Mouse (Mus musculus) right cerebral cortex, adult 18-20 months (tissue): Measurements from ENCODE around the gene Rasal2.
"Not testable (repeated sequence)": the region's sequence is repeated elsewhere in the genome, so short reads cannot be mapped to it uniquely, and the experiment has no call there.

ENCODE experiments used
- DNase-seq: peaks from one replicate; pipeline ENCODE4 v3.0.0; 2022; ENCODE audit warnings: mixed read lengths

The Rasal2 gene

DNA sequence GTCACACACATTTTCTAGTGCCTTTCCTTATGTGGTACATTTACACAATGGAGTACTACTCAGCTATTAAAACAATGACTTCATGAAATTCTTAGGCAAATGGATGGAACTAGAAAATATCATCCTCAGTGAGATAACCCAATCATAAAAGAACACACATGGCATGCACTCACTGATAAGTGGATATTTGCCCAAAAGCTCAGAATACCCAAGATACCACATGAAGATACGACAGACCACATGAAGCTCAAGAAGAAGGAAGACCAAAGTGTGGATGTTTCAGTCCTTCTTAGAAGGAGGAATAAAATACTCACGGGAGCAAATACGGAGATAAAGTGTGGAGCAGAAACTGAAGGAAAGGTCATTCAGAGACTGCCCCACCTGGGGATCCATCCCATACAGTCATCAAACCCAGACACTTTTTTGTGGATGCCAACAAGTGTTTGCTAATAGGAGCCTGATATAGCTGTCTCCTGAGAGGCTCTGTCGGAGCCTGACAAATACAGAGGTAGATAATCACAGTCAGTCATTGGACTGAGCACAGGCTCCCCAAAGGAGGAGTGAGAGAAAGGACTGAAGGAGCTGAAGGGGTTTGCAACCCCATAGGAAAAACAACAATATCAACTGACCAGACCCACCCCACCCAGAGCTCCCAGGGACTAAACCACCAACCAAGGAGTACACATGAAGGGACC, 175.6 kb downstream of the Rasal2 start:
- DNase-seq, result not testable (repeated sequence)

DNA sequence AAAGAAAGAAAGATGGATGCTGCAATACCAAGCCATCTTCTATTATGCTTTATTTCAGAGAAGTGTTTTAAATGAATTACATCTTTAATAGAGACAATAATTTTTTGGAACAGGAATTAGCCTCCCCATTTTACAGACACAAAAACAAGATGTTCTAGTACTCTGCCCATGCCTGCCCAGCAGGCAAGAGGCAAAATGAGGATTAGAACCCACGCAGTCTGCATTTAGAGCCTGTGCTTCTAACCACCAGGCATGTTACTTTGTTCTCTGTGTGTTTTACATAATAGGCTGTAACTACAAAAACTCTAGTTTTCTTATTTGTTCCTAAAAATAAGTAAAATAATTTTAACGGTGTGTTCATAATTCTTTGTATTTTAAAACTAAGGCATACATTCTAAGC, 178.9 kb downstream of the Rasal2 start:
- no peak for DNase-seq

DNA sequence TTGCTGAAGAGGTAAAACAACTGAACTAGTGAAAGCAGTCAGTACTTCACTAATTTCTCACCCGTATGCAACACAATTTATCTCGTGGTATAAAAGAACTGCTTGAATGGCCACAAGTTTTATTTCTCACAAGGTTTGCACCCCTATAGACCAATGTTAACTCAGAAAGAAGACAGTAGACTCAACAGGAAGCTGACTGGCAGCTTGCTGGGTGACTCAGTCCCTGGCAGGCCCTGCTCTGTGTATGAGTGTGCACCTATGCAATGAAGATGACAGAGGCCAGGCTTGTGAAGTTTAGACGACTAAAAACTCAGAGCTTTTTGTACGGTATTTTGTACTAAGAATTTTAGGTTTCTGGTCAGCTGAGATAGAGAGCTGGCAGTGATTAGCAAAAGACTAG, 180.0 kb downstream of the Rasal2 start:
- peak; percentile 45 for DNase-seq

DNA sequence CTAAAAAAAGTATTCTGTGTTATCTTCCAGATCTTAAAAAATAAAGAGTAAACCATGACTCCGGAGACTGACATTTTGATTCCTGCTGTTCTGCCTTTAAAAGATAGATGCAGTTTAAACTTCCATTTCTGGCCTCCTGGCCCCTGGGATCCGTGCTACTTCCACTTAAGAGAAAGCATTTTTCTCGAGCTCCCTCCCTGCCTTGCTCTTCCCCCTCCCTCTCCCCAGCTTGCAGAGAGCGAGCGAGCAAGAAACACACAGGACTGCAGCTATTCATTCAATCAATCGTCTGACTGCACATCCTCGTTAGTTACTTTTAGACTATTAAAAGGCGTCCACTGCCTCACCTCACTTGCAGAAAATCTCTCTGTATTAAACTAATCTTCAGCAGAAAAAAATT, 181.4 kb downstream of the Rasal2 start:
- DNase-seq, result peak; percentile 56

DNA sequence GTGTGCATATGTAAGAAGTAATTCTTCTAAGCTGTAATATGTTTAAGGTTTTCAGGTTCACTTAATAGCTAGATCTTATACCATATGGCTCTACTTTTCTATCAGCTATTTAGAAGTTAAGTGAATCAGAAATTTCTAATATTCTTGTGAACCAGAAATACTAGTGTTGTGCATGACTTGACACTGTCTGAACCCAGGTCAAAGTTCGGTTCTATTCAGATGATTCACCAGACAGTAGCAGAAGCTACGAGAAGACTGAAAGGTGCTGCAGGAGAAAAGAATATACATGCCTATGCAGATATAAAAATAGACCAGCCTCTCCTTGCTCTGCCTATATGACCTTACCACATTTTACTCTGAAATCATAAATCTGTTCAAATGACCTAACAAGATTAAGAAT, 182.0 kb downstream of the Rasal2 start:
- no peak for DNase-seq

DNA sequence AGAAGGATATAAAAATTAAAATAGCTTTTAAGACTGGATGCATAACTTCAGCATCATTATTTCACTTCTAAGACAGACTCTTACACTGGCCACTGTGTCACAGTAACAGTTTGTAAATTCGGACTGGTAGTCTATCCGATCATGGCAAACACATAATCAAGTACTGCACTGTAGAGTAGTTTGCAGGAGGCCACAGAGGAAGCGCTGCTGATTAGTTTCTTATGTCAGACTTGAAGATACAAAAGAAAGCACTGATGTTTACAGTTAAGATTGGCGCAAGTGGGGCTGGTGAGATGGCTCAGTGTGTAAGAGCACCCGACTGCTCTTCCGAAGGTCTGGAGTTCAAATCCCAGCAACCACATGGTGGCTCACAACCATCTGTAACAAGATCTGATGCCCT, 187.4 kb downstream of the Rasal2 start:
- DNase-seq, result no peak

DNA sequence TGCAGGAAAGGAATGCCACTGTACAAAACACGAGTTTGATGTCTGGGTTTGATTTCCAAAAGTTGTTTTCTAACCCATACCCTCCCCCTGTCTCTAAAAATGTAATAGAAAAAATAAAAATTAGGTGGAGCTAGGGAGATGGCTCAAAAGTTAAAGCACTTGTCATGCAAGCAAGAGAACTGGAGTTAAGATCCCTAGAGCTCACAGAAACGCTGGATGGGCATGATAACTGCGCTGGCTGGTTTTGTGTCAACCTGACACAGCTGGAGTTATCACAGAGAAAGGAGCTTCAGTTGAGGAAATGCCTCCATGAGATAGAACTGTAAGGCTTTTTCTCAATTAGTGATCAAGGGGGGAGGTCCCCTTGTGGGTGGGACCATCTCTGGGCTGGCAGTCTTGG, 191.5 kb downstream of the Rasal2 start:
- no peak for DNase-seq

DNA sequence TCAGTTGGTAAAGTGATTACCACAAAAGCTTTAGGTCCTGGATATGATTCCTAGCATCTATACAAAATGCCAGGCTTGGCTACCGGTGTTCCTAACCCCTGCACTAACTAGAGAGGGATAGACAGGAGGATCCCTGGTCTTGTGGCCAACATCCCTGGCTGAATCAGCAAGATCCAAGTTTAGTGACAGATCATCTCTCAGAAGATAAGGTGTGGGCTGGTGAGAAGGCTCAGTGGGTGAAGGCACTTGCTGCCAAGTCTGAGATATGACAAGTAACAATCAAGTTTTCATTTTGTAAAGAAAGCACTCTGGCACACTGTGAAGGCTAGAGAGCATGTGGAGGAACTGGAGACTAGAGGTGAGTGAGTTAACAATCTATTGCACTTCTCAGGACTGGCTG, 191.9 kb downstream of the Rasal2 start:
- DNase-seq, result peak; percentile 43

DNA sequence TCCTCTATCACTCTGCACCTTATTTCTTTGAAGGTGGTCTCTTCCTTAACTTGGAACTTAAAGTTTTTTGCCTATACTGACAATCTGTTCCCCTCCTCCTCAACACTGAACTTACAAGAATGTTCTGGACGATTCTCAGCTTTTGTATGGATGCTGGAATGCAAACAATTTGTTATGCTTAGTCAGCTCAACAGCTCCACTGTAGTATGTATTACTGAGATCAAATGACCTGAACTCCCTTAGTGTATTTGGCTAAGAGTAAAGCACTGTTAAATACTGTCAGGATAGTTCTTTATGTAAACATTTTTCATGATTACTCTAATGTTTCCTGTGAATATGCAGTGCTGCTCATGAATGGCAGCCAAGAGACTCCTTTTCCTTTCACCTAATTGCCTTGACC, 203.6 kb downstream of the Rasal2 start:
- DNase-seq, result no peak

DNA sequence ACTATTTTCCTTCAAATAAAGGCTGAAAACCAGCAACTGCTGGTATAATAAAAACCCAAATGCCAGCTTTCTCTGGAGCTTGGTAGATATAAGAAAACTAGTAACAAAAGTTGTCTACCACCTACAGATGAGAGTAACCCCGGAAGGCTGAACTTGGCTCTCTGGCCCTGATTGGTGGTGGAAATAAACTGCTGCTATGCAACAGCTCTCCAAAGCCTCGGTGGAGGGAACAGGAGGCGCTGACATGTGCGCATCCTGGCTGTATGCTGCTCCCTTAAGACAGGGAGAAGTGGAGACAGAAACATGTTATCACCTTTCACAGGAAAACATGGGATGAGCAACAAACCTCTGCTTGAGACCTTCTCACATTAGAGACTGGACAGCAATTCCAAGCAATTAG, 206.7 kb downstream of the Rasal2 start:
- no peak for DNase-seq

DNA sequence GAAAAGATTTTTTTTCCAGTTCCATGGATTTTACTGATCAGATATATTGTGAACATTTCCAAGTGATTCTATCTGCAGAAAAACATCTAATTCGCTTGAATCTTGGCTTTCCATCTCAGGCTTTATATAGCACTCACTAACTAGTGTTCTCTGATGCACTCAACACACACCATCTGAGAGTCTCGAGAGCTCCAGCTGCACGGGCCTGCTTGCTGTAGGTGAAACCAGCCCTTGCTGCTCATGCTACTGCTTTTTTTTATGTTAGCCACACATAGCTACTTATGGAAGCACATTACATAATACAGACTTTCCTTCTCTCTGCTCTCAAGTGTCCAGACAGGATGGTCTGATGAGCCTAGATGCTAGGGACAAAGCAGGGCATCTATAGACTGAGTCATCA, 229.4 kb downstream of the Rasal2 start:
- peak; percentile 57 for DNase-seq

DNA sequence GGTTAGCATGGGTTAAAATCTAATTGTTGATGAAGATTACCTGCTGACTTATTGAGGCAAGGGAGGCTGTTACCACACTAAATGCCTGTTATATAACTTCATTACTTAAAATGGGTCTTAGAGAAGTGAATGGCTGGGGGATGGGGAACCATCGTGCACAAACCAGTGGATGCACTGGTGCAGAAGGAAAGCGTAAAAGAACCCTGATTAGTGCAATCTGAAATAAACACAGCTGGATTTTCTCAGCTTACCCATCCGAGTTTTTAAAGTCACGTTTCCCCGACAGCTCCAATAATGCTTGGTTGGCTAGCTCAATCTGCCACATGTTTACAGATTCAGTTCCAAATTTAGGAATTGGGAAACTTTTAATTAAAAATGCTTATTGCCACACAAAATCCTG, 230.0 kb downstream of the Rasal2 start:
- no peak for DNase-seq

DNA sequence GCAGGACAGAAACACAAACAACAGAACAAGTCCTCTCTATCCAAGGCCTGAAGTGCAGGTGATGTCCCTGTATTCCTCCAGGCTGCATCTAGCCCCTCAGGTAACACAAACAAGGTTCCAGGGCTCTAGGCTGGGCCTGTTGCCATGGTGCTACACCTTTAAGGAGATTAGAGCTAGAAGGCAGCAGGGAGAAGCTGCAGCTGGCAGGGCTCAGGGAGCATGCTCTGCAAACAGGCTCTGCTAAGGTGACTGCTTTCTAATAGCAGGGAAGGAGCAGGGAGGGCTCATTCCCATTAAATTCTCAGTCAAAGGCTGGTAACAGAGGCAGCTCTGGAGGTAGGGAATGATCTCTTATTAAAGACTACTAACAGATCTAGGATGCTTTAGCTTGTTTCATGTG, 231.3 kb downstream of the Rasal2 start:
- no peak for DNase-seq

DNA sequence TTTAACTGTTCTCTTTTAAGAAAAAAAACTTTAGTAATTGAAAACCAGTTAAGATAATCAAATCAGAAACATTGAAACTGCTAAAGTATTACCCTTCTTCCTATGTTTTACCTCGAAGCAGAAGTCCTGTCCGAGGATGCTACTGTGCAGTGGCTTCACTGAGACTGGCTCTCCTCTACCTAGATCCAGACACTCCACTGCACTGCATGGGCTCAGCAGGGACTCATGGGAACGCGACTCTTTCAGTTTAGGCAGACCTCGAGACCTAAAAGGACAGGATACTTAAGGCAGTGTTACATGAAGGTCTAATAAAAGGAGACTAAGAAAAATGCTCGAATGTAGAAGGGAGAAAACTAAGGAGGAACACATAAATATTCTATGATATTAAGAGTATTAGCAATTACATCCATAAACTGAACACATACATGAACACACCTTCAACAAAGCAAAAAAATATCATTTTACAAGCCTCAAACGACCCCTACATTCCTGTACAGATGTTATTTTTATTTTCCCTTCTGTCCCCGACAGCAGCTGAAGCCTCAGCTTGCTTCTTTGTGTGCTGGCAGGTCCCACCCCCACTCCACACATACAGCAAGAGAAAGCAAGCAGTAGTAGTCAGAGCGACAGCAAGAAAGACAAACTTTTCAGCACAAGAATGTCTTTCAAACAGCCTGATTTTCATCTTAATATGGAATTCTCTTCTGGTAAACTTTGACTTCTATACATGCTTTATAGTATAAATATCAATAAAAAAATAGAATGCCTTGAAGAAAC, 233.2 kb downstream of the Rasal2 start:
- no peak for DNase-seq

DNA sequence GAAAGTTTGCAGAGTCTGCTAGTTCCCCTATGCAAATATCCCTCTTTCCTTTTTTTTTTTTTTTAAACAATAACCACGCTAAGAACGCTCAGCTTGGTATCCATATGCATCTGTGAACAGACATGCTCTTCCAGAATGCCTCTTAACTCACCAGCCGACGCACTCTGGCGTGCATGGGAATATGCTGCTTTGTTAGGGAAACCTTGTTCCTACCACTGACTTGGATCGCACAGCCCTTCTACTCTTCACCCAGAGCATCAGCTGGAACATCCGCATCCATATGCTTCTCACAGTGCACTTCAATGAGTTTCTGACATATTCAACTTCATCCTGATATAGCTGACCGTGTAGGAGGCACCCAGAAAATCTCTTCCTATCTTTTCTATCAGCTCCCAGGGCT, 243.1 kb downstream of the Rasal2 start:
- DNase-seq, result peak; percentile 67

DNA sequence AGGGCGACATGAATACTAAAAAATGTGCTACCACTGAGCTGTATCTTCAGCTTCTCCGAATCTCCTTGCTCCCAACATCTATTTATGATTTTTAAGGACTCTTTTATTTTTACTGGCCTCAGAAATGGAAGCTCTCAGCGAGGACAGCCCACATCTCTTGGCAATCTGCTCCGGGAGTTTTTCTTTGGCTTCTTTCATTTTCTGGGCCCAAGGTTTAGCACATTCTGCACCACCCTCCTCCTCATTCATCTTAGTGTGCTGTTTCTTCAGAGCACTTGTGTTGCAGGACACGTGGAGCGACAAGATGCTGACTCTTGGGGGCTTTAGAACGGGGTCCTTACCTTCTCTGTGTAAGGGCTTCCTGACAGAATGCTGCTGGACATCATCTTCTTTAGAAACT, 243.5 kb downstream of the Rasal2 start:
- peak; percentile 83 for DNase-seq

DNA sequence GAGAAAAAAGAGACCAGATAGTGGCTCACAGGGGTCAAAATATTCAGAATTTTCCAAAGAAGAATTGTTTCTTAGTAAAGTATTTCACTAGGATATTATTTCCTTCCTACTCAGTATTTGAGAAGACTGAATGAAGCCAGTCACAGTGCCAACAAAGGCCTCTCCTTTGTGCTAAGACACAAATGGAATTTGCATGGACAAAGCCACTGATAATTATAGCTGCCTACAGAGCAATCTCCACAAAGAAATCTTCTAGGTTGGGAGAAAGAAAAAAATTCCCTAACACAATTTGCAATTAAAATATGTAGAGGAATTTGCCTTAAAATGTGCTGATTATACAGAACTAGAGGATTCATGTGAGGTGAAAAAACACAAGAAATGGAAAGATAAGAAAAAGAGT, 258.6 kb downstream of the Rasal2 start:
- DNase-seq, result no peak

DNA sequence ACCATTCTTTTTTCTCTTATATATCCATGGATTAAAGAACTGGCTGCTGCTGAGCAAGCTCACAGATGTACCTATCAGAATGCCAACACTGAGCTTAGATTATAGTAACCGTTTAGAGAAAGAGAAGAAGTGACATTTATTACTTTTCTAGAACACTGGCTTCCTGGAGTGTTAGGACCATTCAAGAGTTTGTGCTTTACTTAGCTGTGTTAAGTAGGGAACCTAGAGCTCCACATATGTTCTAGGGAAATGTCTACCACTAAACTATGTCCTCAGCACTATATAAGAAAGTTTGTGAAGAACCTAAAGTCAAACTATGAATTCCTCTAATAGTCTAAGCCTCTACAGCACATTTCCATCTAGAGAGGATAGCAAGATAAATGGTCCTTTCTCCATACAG, 262.3 kb downstream of the Rasal2 start:
- DNase-seq, result no peak

DNA sequence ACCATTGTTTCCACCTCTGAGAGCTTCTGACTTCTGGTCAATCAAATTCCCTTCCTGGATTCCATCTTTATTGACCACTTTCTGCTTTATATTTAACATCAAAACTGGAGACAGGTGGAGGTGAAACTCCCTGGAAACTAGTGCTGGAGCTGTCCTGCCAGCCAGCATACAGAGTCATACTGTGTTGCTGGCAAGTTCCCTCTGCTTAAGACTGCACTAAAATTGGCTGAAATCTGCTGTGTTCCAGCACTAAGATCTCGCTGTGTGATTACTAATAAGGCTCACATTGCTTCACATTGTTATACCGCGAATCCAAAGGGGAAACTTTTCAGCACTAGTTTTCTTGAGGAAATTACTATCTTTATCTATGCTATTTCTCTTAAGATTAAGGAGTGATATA, 267.8 kb downstream of the Rasal2 start:
- no peak for DNase-seq

DNA sequence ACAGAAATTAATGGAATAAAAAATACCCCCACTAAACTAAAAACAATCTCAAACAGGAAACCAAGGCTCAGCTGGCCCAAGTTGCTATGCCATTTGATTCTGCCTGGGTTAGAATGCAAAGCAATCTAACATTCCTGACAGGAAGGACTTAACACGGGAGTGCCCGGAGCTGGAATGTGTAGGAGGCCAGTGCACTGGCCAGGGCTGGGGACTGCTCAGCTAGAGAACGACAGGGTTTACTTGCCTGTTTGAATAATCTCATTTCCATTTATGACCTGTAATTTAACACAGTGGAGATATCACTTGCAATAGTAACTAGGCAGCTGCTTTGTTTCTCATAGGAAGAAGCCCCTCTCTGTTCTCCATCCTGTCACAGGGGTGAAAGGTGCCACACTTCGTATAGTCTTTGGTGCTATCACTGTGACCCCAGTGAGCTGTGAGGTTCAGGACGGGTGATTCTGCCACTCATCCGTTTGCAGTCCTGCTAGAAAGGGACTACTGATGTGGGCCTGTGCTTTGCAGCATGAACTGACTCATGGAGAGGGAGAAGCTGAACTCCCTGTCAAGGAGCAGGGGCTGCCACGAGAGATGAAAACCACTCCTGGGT, 269.0 kb downstream of the Rasal2 start:
- no peak for DNase-seq

DNA sequence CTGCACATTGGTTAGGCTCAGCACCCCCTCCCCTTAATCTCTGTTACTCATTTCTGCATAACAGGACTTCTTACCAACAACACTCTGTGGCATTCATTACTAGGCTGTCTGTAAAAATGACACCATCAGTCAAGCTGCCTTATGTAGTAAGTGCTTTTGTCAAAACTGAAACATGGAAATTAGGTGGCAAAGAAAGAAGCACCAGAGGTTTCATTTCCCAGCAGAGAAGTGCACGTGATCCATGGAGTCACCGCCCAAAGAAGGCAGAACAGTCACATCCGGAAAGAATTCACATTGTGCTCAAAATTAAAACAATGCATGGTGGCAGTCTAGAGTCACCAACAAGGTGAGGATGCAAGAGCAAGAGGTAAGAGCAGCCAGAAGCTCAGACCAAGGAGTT, 271.4 kb downstream of the Rasal2 start:
- no peak for DNase-seq

DNA sequence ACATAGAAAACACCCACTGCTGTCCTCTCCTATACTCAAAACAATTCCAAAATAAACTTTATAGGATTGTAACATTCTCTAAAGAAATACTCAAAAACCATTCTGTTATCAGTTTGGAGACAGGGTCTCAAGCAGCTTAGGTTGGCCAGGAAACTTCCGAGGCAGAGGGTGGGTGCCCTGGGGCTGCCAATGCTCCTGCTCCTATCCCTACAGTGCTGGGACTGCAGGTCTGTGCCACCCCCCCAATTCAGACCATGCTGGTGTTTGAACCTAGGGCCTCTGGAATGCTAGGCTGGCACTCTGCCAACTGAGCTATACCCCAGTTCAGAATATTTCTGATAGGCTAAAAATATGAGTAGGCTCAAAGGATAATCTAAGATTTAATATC, 274.5 kb downstream of the Rasal2 start:
- DNase-seq, result no peak

DNA sequence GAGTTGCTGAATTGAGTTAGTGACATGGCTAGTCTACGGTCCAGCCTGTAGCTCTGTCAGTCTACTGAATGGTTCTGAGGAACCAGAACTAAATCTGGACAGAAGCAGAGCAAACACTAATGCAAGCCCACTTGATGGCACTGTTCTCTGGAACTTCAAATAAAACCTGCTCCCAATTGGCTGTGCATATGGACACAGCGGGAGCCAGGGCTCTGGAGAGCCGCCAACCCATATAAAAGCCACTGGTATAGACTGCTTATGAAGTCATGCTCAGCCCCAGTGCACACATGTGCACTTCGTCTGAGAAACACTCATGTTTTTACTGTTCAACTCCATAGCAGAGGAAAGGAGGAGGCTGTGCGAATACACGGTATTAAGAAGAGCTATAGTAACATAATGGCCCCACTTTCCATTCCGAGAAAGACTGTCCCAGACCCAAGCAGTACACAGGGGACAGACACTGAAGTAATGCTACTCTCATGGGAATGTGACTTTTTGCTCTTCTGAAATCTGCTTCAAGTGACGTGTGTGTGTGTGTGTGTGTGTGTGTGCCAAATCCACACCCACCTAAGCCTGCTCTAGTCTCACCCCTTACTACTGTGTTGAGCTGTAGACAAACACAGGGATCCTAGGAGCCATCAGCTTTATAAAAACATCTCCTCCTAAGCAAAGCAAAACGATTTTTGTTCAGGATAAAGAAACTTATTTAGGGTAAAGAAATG, 275.1 kb downstream of the Rasal2 start:
- no peak for DNase-seq

DNA sequence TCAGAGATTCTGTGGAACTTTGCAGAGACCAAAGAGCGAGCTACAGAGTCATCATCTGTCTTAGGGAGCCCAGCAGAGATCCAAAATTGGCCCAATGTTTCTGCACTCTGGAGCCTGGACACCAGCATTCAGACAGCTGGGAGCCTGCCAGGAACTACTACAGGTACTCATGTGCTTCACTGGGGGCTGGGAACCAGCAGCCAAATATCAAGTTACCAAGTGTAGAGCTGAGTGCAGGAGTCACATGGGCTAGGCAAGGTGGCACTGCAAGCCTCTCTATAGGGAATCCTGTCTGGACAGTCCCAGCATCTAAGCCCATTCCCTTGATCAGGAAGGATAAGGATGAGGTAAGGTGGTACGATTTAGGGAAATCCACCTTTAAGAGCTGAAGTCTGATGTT, 284.2 kb downstream of the Rasal2 start:
- DNase-seq, result no peak
